ENCODE assay signal across 10 mouse cellular contexts in the genomic region with DNA sequence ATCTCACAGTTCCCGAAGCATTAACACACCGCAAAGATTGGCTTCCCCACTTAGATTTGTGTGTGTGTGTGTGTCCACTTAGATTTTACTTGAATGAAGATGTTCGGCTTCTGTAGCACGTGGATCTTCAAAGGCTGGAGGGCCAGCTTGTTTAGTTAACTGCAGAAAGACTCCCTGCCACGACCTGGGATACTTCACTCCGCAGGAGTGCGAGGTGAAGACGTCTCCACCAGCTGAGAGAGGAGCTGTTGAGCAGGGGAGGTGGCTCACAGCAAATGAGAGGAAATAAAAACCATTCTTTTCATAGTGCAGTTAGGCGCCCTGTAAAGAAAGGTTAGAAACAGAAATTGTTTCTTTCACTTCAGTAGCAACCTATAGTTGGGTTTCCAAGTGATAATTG.
A peak's percentile ranks its signal among the peaks of the same experiment; 100 is the strongest.
DNase-seq lines count a peak whose midpoint lies in the region; ATAC-seq lines count a peak whose summit lies in the region.
"Had no signal": no experiment of that assay in that cellular context is flagged by ENCODE, and none has a peak within 500 bp of the region (broad histone marks: within the 10 kb centered on the region; RNA-seq: fewer than 3 reads in every experiment).

No protein-coding gene starts in this region.

- 17% methylated on average over 9 of the region's 9 CpGs for WGBS in forebrain, embryonic 12.5 days
- WGBS in forebrain, embryonic 16.5 days, result 19% methylated on average over 9 of the region's 9 CpGs
- 15% methylated on average over 9 of the region's 9 CpGs for WGBS in kidney, embryonic 15.5 days
- WGBS in neural tube, embryonic 12.5 days, result 8% methylated on average over 9 of the region's 9 CpGs

- no peak overlapping the region for H3K9ac ChIP-seq in forebrain, embryonic 12.5 days
- no peak overlapping the region for H3K9ac ChIP-seq in forebrain, embryonic 16.5 days (replicated peaks; ENCODE audit: low read depth, low read length)
- no peak overlapping the region for H3K9ac ChIP-seq in kidney, embryonic 15.5 days
- no peak overlapping the region for H3K9ac ChIP-seq in neural tube, embryonic 12.5 days
- H3K9ac ChIP-seq: limb, embryonic 13.5 days had no signal

- no peak overlapping the region for H3K27ac ChIP-seq in forebrain, embryonic 12.5 days
- H3K27ac ChIP-seq in forebrain, embryonic 16.5 days (ENCODE audit: low read length), result no peak overlapping the region
- peak overlapping the region; percentile 61 for H3K27ac ChIP-seq in kidney, embryonic 15.5 days
- H3K27ac ChIP-seq in neural tube, embryonic 12.5 days, result no peak overlapping the region
- H3K27ac ChIP-seq: limb, embryonic 13.5 days had no signal

- no peaks in the 10 kb centered on the region for H3K36me3 ChIP-seq in forebrain, embryonic 12.5 days (replicated peaks)
- no peaks in the 10 kb centered on the region for H3K36me3 ChIP-seq in forebrain, embryonic 16.5 days (ENCODE audit: control insufficient read depth, insufficient read depth)
- no peaks in the 10 kb centered on the region for H3K36me3 ChIP-seq in kidney, embryonic 15.5 days
- no peaks in the 10 kb centered on the region for H3K36me3 ChIP-seq in neural tube, embryonic 12.5 days
- H3K36me3 ChIP-seq: limb, embryonic 13.5 days had no signal

- H3K4me1 ChIP-seq in forebrain, embryonic 12.5 days, result peaks cover 15% of the 10 kb centered on the region
- no peaks in the 10 kb centered on the region for H3K4me1 ChIP-seq in forebrain, embryonic 16.5 days (replicated peaks; ENCODE audit: control insufficient read depth, insufficient read depth, low read length)
- H3K4me1 ChIP-seq in kidney, embryonic 15.5 days, result peaks cover 26% of the 10 kb centered on the region
- no peaks in the 10 kb centered on the region; the same call in 1 of the 2 replicates for H3K4me1 ChIP-seq in neural tube, embryonic 12.5 days
- H3K4me1 ChIP-seq: limb, embryonic 13.5 days had no signal

- no peak overlapping the region for H3K4me3 ChIP-seq in forebrain, embryonic 12.5 days (replicated peaks)
- H3K4me3 ChIP-seq in forebrain, embryonic 16.5 days (replicated peaks; ENCODE audit: low read length), result no peak overlapping the region
- no peak overlapping the region for H3K4me3 ChIP-seq in kidney, embryonic 15.5 days (replicated peaks)
- H3K4me3 ChIP-seq in neural tube, embryonic 12.5 days, result no peak overlapping the region
- H3K4me3 ChIP-seq: limb, embryonic 13.5 days had no signal

- no peak overlapping the region for H3K4me2 ChIP-seq in forebrain, embryonic 12.5 days
- H3K4me2 ChIP-seq in forebrain, embryonic 16.5 days (ENCODE audit: low read length), result no peak overlapping the region
- H3K4me2 ChIP-seq in kidney, embryonic 15.5 days, result peak overlapping the region; percentile 15; the same call in 1 of the 2 replicates
- H3K4me2 ChIP-seq in neural tube, embryonic 12.5 days (replicated peaks), result 0 out of 2 replicates have a peak overlapping the region, but pooled peaks have one; percentile 1
- H3K4me2 ChIP-seq: limb, embryonic 13.5 days had no signal

- no peaks in the 10 kb centered on the region for H3K9me3 ChIP-seq in forebrain, embryonic 12.5 days
- H3K9me3 ChIP-seq in forebrain, embryonic 16.5 days (ENCODE audit: control insufficient read depth, low read length), result no peaks in the 10 kb centered on the region
- no peaks in the 10 kb centered on the region for H3K9me3 ChIP-seq in kidney, embryonic 15.5 days (replicated peaks)
- H3K9me3 ChIP-seq in neural tube, embryonic 12.5 days, result no peaks in the 10 kb centered on the region
- H3K9me3 ChIP-seq: limb, embryonic 13.5 days had no signal

- no peaks in the 10 kb centered on the region for H3K27me3 ChIP-seq in forebrain, embryonic 12.5 days
- no peaks in the 10 kb centered on the region for H3K27me3 ChIP-seq in forebrain, embryonic 16.5 days (replicated peaks; ENCODE audit: control insufficient read depth, insufficient read depth, low read length)
- H3K27me3 ChIP-seq in kidney, embryonic 15.5 days, result no peaks in the 10 kb centered on the region
- no peaks in the 10 kb centered on the region for H3K27me3 ChIP-seq in neural tube, embryonic 12.5 days (replicated peaks)
- H3K27me3 ChIP-seq: limb, embryonic 13.5 days had no signal

- DNase-seq in kidney, adult 11 months, result no peak
- DNase-seq in neural tube, embryonic 10.5 days (ENCODE audit: extremely low spot score, low spot score), result no peak
- DNase-seq in adrenal gland, postnatal 10 days, result no peak
- no peak for DNase-seq in left cerebral cortex, adult 9 months (ENCODE audit: low spot score in 2 of 2)
- DNase-seq: gastrocnemius, postnatal 36 days had no signal

- ATAC-seq in forebrain, embryonic 12.5 days (ENCODE audit: low FRiP score), result peak; percentile 30; the same call in 1 of the 2 replicates
- ATAC-seq in forebrain, embryonic 16.5 days, result no peak
- no peak for ATAC-seq in kidney, embryonic 15.5 days (replicated peaks; ENCODE audit: low FRiP score)
- peak; percentile 38; the same call in 1 of the 2 replicates for ATAC-seq in neural tube, embryonic 12.5 days (ENCODE audit: low FRiP score, low read depth)

Comparison
In these comparisons a context has a peak if more than half of its experiments do, and no peak if none do; other contexts are left out.
1. ATAC-seq: peak in forebrain, embryonic 12.5 days (single experiment) and neural tube, embryonic 12.5 days (single experiment); none in forebrain, embryonic 16.5 days (single experiment) and kidney, embryonic 15.5 days (single experiment).
2. H3K4me2 ChIP-seq: peak in kidney, embryonic 15.5 days (single experiment) and neural tube, embryonic 12.5 days (single experiment); none in forebrain, embryonic 12.5 days (single experiment) and forebrain, embryonic 16.5 days (single experiment).